Mouse (Mus musculus): ENCODE results near the gene Mdk. TPM values are rescaled to one million over a fixed set of nuclear protein-coding genes. Genes with fewer than 3 reads are reported as not detected.

The Mdk gene
- total RNA-seq, 2 experiments from 2014 or later = 0.77 TPM; not detected in 1

DNA sequence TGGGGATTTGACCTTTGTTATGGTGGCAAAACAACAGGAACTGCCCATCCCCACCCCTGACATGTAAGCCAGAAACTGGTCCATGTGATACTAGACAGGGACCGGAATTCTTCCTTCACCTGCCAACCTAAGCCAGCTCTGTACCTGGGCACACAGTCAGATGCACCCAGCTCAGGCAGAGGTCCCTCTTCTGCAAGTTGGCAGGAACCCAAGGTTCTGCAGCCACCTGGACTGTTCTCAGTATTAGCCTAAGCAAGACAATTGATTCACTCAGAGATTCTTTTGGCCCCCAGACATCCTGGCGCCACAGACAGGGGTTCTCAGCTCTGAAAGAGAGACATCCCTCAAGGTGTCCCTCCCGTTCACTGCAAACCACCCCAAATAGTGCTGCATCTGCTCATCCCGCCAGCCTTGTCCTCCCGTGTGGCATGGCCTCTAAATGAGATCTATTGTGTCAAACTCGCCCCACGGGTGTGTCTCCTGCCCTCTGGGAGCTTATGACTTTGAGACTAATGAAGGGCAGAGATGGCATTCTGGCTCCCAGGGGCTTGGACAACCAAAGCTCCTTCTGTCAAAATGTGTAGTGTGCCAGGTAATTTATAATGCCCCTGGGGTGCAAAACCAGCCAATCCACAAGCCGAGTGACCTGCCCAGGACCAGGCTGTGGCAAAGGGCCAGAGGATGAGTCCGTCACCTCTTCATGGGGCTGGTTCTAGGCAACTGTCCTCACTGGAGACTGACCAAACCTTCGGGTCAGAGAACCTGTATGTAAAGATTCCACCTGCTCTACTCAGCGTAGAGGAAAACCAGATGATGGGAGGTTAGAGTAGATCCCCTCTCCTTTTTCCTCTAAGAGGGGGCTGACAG, 27.7 kb upstream of the Mdk start:
- no peak for ATAC-seq (replicated peaks; ENCODE audit: low FRiP score, poor library complexity, severe bottlenecking)

DNA sequence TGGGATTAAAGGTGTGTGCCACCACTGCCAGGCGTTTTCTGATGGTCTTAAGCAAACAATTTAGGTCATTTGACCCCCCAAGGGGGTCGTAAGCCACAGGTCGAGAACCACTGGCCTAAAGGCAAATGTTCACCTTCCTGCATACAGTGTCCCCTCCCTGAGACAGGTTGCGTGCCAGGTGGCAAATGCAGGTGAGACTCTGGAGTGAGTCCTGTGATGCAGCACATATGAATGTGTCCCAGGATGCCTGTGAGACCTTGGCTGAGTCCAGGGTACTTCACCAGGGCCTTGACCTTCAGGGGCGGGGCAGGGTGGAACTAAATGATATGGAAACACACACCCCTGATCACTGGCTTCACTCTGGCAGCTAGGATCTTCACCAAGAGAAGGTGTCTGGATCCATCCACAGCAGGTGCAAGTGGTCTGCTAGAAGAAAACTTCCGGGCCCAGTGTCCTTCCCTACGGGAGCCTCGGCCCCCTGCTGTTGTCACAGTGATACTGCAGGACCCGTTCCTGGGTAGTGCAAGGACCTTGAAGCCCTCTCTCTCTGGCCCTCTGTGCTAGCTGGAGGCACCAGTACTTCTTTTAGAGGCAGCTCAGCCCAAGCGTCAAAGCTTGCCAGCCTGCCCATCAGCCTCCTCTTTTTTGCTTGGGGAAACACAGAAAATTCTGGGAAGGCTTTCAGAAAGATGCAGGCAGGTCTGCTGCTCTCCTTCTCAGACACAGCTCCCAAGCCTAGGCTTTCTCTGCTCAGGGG, 26.8 kb upstream of the Mdk start:
- ATAC-seq (replicated peaks; ENCODE audit: low FRiP score, poor library complexity, severe bottlenecking) = peak; percentile 55

GRCm38 (mm10) chr2:91958049-91958448, 26.0 kb upstream of the Mdk start:
- no peak for ATAC-seq (replicated peaks; ENCODE audit: low FRiP score, poor library complexity, severe bottlenecking)

GRCm38 (mm10) chr2:91957096-91957495, 25.0 kb upstream of the Mdk start:
- ATAC-seq (replicated peaks; ENCODE audit: low FRiP score, poor library complexity, severe bottlenecking) = no peak

DNA sequence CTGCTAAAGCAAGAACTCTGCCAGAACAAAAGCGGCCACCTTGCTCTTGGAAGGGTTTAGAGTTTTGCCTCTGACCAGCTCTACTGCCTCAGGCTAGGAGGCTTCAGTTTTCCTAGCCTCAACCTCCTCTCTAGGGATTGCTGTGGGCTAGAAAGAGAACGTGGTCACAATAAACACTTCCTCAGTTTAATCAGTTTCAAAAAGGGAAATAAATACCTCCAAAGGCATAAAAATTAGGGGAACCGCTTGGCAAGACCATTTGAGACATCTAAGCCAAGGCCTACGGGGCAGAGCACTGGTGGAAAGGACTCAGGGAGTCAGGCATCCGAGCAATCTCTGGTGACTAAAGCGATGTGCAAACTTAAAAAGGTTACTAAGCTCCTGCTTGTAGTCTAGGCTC, 23.8 kb upstream of the Mdk start:
- no peak for ATAC-seq (replicated peaks; ENCODE audit: low FRiP score, poor library complexity, severe bottlenecking)

- no peak for ATAC-seq (replicated peaks; ENCODE audit: low FRiP score, poor library complexity, severe bottlenecking)
Measured at GRCm38 (mm10) chr2:91955121-91955591, 23.1 kb upstream of the Mdk start.

DNA sequence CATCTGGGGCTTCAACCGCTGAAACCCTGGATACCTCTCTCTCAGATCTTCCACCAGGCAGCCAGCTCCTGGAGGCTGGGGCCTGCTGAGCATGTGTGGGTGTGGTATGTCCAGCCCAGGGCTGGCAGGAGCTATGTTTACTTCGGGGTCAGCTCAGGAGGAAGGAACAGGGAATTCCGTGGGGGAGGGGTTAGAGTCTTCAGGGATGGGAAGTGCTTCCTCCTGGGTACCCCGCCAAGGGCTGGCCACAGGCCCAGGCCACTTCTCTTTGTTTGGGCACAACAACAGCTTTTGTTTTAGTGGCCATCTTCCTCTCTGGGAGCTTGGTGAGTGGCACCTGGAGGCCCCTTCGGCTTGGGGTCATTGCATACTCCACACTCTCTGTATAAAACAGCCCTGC, 21.7 kb upstream of the Mdk start:
- no peak for ATAC-seq (replicated peaks; ENCODE audit: low FRiP score, poor library complexity, severe bottlenecking)

GRCm38 (mm10) chr2:91950275-91951085, 18.4 kb upstream of the Mdk start:
- ATAC-seq (replicated peaks; ENCODE audit: low FRiP score, poor library complexity, severe bottlenecking) = no peak

GRCm38 (mm10) chr2:91949411-91950274, 17.5 kb upstream of the Mdk start:
- peak; percentile 36 for ATAC-seq (replicated peaks; ENCODE audit: low FRiP score, poor library complexity, severe bottlenecking)

GRCm38 (mm10) chr2:91948792-91949241, 16.7 kb upstream of the Mdk start:
- 0 out of 2 replicates have a peak, but pooled peaks have one; percentile 24 for ATAC-seq (replicated peaks; ENCODE audit: low FRiP score, poor library complexity, severe bottlenecking)

DNA sequence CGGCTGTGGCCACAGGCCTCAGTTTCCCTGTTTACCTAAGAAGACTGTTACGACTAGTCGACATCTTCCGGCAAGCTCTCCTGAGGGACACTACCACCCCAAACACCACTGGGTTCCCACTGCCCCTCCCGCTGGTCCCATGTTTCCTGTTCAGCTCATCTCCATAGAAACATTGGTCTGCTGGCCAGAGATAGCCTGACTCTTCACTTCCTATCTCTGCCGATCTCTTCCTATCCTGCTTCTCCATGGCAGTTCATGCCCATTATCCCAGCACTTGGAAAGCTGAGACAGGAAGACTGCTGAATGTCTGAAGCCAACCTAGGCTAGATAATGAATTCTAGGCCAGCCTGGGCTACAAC, 16.0 kb upstream of the Mdk start:
- peak; percentile 31 for ATAC-seq (replicated peaks; ENCODE audit: low FRiP score, poor library complexity, severe bottlenecking)

GRCm38 (mm10) chr2:91947397-91948150, 15.5 kb upstream of the Mdk start:
- peak; percentile 45 for ATAC-seq (replicated peaks; ENCODE audit: low FRiP score, poor library complexity, severe bottlenecking)

GRCm38 (mm10) chr2:91946836-91947235, 14.7 kb upstream of the Mdk start:
- ATAC-seq (replicated peaks; ENCODE audit: low FRiP score, poor library complexity, severe bottlenecking) = no peak

GRCm38 (mm10) chr2:91945483-91945882, 13.4 kb upstream of the Mdk start, which contains the start of gene Gm9821:
Gm9821 (plus strand) TSS chr2:91945703.
- ATAC-seq (replicated peaks; ENCODE audit: low FRiP score, poor library complexity, severe bottlenecking) = no peak

DNA sequence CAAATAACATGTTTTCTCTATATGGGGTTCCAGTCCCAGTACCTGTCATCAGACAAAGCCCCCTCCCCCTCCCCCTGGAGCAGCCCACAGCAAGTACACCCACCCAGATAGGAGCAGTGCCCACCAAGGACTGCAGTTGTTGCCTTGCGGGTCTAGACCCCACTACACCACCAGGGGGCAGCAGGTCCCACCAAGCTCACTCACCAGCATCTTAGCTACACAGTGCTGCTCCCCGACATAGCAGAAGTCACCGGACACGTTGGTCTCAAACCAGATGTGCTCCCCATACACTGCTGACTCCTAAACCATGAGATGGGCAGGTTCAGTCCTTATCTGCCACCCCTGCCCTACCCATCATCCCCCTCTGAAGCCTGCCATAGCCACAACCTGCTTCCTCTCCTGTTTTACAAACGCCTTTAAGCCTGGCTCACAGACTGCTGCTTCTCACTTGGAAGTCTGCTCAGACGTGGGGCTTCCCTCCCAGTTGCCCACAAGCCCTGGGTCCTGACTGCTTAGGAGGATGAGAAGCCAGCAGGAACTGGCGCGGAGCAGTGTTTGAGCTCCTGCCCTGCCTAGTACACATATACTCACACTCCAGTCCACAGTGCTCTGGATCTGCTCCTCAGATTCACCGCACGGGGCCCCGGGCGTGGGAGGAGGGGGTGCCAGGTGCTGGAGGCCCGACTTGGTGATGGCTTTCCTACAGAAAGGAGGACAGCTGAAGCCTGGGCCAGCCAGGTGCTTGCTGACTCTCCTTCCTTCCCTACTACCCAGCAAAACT, 12.3 kb upstream of the Mdk start:
- peak; percentile 50; the same call in 1 of the 2 replicates for ATAC-seq (replicated peaks; ENCODE audit: low FRiP score, poor library complexity, severe bottlenecking)

DNA sequence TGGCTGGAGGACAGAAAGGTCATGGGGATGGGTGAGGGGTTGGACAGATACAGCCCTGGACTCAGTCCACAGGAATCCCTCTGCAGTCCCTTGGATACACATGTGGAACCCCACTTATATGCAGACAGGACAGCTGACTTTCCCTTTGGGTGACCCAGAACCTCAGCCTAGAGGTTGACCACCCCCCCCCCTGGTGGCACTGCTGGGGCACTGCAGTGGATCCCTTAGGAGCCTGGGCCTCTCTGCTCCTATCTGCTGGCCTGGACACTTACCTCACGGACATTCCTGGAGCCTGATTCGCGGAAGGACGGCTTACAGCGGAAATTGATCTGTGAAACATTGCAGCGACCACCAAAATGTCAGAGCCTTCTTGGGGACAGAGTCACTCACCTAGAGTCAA, 10.3 kb upstream of the Mdk start:
- 0 out of 2 replicates have a peak, but pooled peaks have one; percentile 21 for ATAC-seq (replicated peaks; ENCODE audit: low FRiP score, poor library complexity, severe bottlenecking)

DNA sequence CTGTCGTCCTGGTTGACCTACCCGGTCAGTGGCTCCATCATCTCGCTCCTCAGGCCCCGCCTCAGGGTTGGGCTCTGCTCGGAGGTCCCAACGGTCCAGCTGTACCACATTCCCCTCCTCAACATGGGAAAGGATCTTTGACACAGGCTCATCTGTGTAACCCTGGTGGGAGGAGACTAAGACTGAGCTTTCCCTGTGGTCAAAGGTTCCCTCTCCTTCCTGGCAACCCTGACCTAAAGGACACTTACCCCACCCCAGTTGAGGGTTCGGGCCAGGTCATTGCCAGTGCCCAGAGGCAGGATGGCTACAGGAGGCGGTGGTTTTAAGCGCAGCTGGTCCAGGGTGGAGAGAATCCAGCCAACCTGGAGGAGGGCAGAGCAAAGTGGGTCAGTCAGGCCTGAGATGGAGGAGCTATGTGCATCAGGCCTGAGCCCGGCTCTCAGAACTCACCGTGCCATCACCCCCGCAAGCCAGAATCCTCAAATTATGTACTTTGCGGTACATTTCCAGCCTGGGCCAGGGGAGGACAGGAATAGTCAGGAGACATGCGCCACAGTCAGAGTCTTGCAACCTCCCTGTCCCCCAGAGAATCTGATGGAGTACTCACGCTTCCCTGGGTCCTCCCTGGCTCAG, 7.3 kb upstream of the Mdk start:
- no peak for ATAC-seq (replicated peaks; ENCODE audit: low FRiP score, poor library complexity, severe bottlenecking)
